ENCODE assay signal across 17 mouse cellular contexts in the genomic region with DNA sequence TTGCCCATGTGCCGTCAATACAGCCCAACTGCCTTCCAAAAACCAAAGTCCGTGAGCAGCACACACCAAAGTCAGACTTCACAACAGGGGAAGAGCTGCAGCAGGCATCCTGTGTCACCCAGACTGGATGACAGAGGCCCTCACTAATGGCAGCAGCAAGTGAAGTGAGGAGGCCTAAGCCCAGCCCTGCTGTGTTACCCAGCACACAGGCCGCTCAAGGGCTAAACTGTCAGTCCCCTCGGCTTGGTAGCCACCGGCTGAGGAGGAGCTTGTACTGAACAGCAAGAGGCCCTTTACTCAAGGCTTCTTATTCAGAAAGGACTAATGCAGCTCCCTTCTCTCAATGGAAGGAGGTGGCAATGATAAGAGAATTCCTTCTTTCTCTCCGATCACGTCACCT.
DNase-seq lines count a peak whose midpoint lies in the region; ATAC-seq and TF ChIP-seq lines count a peak whose summit lies in the region.
"Had no signal": no experiment of that assay in that cellular context is flagged by ENCODE, and none has a peak within 500 bp of the region (broad histone marks: within the 10 kb centered on the region; RNA-seq: fewer than 3 reads in every experiment).

No protein-coding gene starts in this region.

- no peak for TF ChIP-seq CTCF in MEL (IDR thresholded peaks at IDR 0.05 in 2 of 3, conservative IDR thresholded peaks at IDR 0.05 in 1 of 3; ENCODE audit: control insufficient read depth in 1 of 3, insufficient read depth in 1 of 3, low read depth in 2 of 3, low read length in 3 of 3, poor library complexity in 1 of 3, severe bottlenecking in 1 of 3)

- no peak overlapping the region for H3K4me3 ChIP-seq in heart, embryonic 11.5 days (ENCODE audit: low read depth, low read length)
- H3K4me3 ChIP-seq in hindbrain, embryonic 13.5 days, result no peak overlapping the region
- H3K4me3 ChIP-seq in hindbrain, embryonic 12.5 days, result no peak overlapping the region
- no peak overlapping the region for H3K4me3 ChIP-seq in MEL (ENCODE audit: control insufficient read depth in 1 of 2, insufficient read depth in 1 of 2, low read depth in 2 of 2, low read length in 2 of 2)
- H3K4me3 ChIP-seq in embryonic facial prominence, embryonic 10.5 days, result no peak overlapping the region
- H3K4me3 ChIP-seq: gastrocnemius, adult 2 months; limb, embryonic 10.5 days; myocyte had no signal

- intact Hi-C loops in heart, postnatal 14 days (cut with DNase I), result no loop called here

- H3K4me1 ChIP-seq in heart, embryonic 11.5 days (ENCODE audit: control insufficient read depth, insufficient read depth, low read length), result peaks cover 33% of the 10 kb centered on the region
- peaks cover 30% of the 10 kb centered on the region for H3K4me1 ChIP-seq in hindbrain, embryonic 13.5 days (replicated peaks)
- peaks cover 26% of the 10 kb centered on the region for H3K4me1 ChIP-seq in hindbrain, embryonic 12.5 days
- peaks cover 21 to 40% of the 10 kb centered on the region in 2 experiments for H3K4me1 ChIP-seq in MEL (ENCODE audit: control insufficient read depth in 1 of 2, insufficient read depth in 2 of 2, low read length in 2 of 2)
- H3K4me1 ChIP-seq in embryonic facial prominence, embryonic 10.5 days, result peaks cover 42% of the 10 kb centered on the region

- 32% methylated on average over 7 of the region's 7 CpGs for WGBS in heart, embryonic 11.5 days (ENCODE audit: insufficient replicate concordance)
- 48% methylated on average over 7 of the region's 7 CpGs for whole genome bisulfite sequencing in hindbrain, embryonic 13.5 days
- 42% methylated on average over 7 of the region's 7 CpGs for WGBS in hindbrain, embryonic 12.5 days
- 49% methylated on average over 7 of the region's 7 CpGs for WGBS in embryonic facial prominence, embryonic 10.5 days

- TF ChIP-seq POLR2A in MEL (IDR thresholded peaks at IDR 0.05; ENCODE audit: control insufficient read depth in 1 of 2, insufficient read depth in 1 of 2, low read depth in 1 of 2, low read length in 2 of 2, poor library complexity in 1 of 2), result no peak

- no peak for ATAC-seq in heart, embryonic 11.5 days (replicated peaks; ENCODE audit: insufficient number of reproducible peaks, low FRiP score, low TSS enrichment)
- no peak for ATAC-seq in hindbrain, embryonic 13.5 days (ENCODE audit: low FRiP score)
- no peak for ATAC-seq in hindbrain, embryonic 12.5 days (ENCODE audit: low FRiP score)
- ATAC-seq: hindbrain, embryonic 16.5 days had no signal

- H3K9ac ChIP-seq in heart, embryonic 11.5 days (ENCODE audit: low read depth, low read length), result no peak overlapping the region
- H3K9ac ChIP-seq in hindbrain, embryonic 13.5 days, result peak overlapping the region; percentile 51
- no peak overlapping the region for H3K9ac ChIP-seq in hindbrain, embryonic 12.5 days
- no peak overlapping the region for H3K9ac ChIP-seq in MEL (ENCODE audit: control insufficient read depth, low read depth, low read length, poor library complexity, severe bottlenecking)

- no peak for TF ChIP-seq EP300 in MEL (IDR thresholded peaks at IDR 0.05; ENCODE audit: low read depth in 1 of 2, low read length in 2 of 2)

- H3K9me3 ChIP-seq in heart, embryonic 11.5 days (replicated peaks; ENCODE audit: control insufficient read depth, low read length), result no peaks in the 10 kb centered on the region
- no peaks in the 10 kb centered on the region for H3K9me3 ChIP-seq in hindbrain, embryonic 13.5 days
- no peaks in the 10 kb centered on the region for H3K9me3 ChIP-seq in hindbrain, embryonic 12.5 days (replicated peaks)
- H3K9me3 ChIP-seq in MEL (replicated peaks; ENCODE audit: insufficient read depth, low read length), result no peaks in the 10 kb centered on the region
- no peaks in the 10 kb centered on the region for H3K9me3 ChIP-seq in embryonic facial prominence, embryonic 10.5 days
- H3K9me3 ChIP-seq: limb, embryonic 10.5 days had no signal

- no peaks in the 10 kb centered on the region for H3K27me3 ChIP-seq in heart, embryonic 11.5 days (ENCODE audit: control insufficient read depth, insufficient read depth, low read length)
- peaks cover 10% of the 10 kb centered on the region; the same call in 1 of the 2 replicates for H3K27me3 ChIP-seq in hindbrain, embryonic 13.5 days
- H3K27me3 ChIP-seq in hindbrain, embryonic 12.5 days, result no peaks in the 10 kb centered on the region
- no peaks in the 10 kb centered on the region for H3K27me3 ChIP-seq in MEL (ENCODE audit: control insufficient read depth in 1 of 2, insufficient read depth in 2 of 2, low read length in 2 of 2)
- no peaks in the 10 kb centered on the region for H3K27me3 ChIP-seq in embryonic facial prominence, embryonic 10.5 days (replicated peaks; ENCODE audit: low read depth, poor library complexity, severe bottlenecking)

- H3K36me3 ChIP-seq in heart, embryonic 11.5 days (ENCODE audit: control insufficient read depth, insufficient read depth, low read length), result no peaks in the 10 kb centered on the region
- H3K36me3 ChIP-seq in hindbrain, embryonic 13.5 days, result no peaks in the 10 kb centered on the region
- H3K36me3 ChIP-seq in hindbrain, embryonic 12.5 days, result no peaks in the 10 kb centered on the region
- H3K36me3 ChIP-seq in MEL (ENCODE audit: control insufficient read depth in 1 of 2, insufficient read depth in 2 of 2, low read length in 2 of 2), result peaks cover 0 to 40% of the 10 kb centered on the region in 2 experiments; a peak in 2 of 4 replicates
- no peaks in the 10 kb centered on the region for H3K36me3 ChIP-seq in embryonic facial prominence, embryonic 10.5 days (replicated peaks)
- H3K36me3 ChIP-seq: limb, embryonic 10.5 days had no signal

- peak overlapping the region; percentile 62; the same call in 1 of the 2 replicates for H3K27ac ChIP-seq in heart, embryonic 11.5 days (ENCODE audit: low read depth, low read length)
- H3K27ac ChIP-seq in hindbrain, embryonic 13.5 days, result no peak overlapping the region; the same call in 1 of the 2 replicates
- H3K27ac ChIP-seq in hindbrain, embryonic 12.5 days, result no peak overlapping the region
- H3K27ac ChIP-seq in MEL (ENCODE audit: control insufficient read depth, low read depth, low read length), result peak overlapping the region; percentile 58; the same call in 1 of the 2 replicates
- H3K27ac ChIP-seq in embryonic facial prominence, embryonic 10.5 days (replicated peaks), result peak overlapping the region; percentile 40; the same call in 1 of the 2 replicates
- H3K27ac ChIP-seq: gastrocnemius, adult 2 months; limb, embryonic 10.5 days had no signal

- TF ChIP-seq RAD21 in MEL (IDR thresholded peaks at IDR 0.05; ENCODE audit: low read depth, low read length), result no peak

- H3K4me2 ChIP-seq in heart, embryonic 11.5 days, result no peak overlapping the region; the same call in 1 of the 2 replicates
- H3K4me2 ChIP-seq in hindbrain, embryonic 13.5 days, result no peak overlapping the region
- no peak overlapping the region for H3K4me2 ChIP-seq in hindbrain, embryonic 12.5 days (replicated peaks)

- H3K79me2 ChIP-seq in MEL (ENCODE audit: control insufficient read depth, insufficient read depth, low read length, poor library complexity), result no peaks in the 10 kb centered on the region

- DNase-seq in heart, postnatal 14 days, result no peak
- DNase-seq in MEL (ENCODE audit: low read depth, low spot score) (no peak), MN1 (ENCODE audit: low spot score) (no peak)
- no peak for DNase-seq in embryonic facial prominence, embryonic 10.5 days (ENCODE audit: low spot score)
- DNase-seq: adrenal gland, postnatal 14 days; cerebellum, adult 11 months; cerebellum, postnatal 14 days; gastrocnemius, adult 2 months; kidney, adult 11 months; lung, adult 18-20 months; lung, postnatal 36 days had no signal

TF ChIP-seq in MEL, 35 proteins besides CTCF, POLR2A, EP300 and RAD21:
- TF ChIP-seq CHD2 (IDR thresholded peaks at IDR 0.05; ENCODE audit: low read length), result no peak
- no peak for TF ChIP-seq HCFC1 (IDR thresholded peaks at IDR 0.05; ENCODE audit: low read depth, low read length)
- TF ChIP-seq POLR2AphosphoS2 (IDR thresholded peaks at IDR 0.05; ENCODE audit: low read length), result no peak
- no peak for TF ChIP-seq MEF2A (IDR thresholded peaks at IDR 0.05; ENCODE audit: extremely low read depth, insufficient replicate concordance, low read depth, low read length, poor library complexity, severe bottlenecking)
- no peak for TF ChIP-seq E2F4 (IDR thresholded peaks at IDR 0.05; ENCODE audit: borderline replicate concordance, low read depth, low read length)

Comparison
In these comparisons a context has a peak if more than half of its experiments do, and no peak if none do; other contexts are left out.
1. H3K27ac ChIP-seq: peak in heart, embryonic 11.5 days (single experiment), MEL (single experiment) and embryonic facial prominence, embryonic 10.5 days (single experiment); none in hindbrain, embryonic 13.5 days (single experiment) and hindbrain, embryonic 12.5 days (single experiment).